Mouse (Mus musculus) heart, adult 2 months (tissue): ENCODE data around the gene Kxd1. TPM values are rescaled to one million over a fixed set of nuclear protein-coding genes. Genes with fewer than 3 reads are reported as not detected.

Source experiments
- DNase-seq, 2 experiments: peaks; one replicate each; pipeline ENCODE4 v3.0.0; 2021
- H3K27ac ChIP-seq: fragments of 200-600 bp; 2 replicates; pipeline ENCODE4 v1.8.1; 2022
- H3K27me3 ChIP-seq: fragments of 200-500 bp; 2 replicates; pipeline ENCODE4 v1.6.1; 2012; ENCODE audit warnings: mild to moderate bottlenecking, low read length, inconsistent platforms, mixed read lengths; ENCODE audit not compliant: control insufficient read depth, insufficient read depth
- H3K36me3 ChIP-seq: fragments of 200-500 bp; 2 replicates; pipeline ENCODE4 v1.6.1; 2012; ENCODE audit warnings: low read length, inconsistent platforms; ENCODE audit not compliant: control insufficient read depth, insufficient read depth
- H3K4me1 ChIP-seq: fragments of 200-500 bp; 2 replicates; pipeline ENCODE4 v1.6.1; 2011; ENCODE audit warnings: low read length; ENCODE audit not compliant: control insufficient read depth, insufficient read depth
- H3K4me3 ChIP-seq: fragments of 200-600 bp; 2 replicates; pipeline ENCODE4 v1.8.1; 2022
- H3K79me2 ChIP-seq: fragments of 200-500 bp; replicated peaks from 2 replicates; pipeline ENCODE4 v1.6.1; 2012; ENCODE audit warnings: mild to moderate bottlenecking, inconsistent platforms, low read length, moderate library complexity, mixed read lengths; ENCODE audit not compliant: control insufficient read depth, insufficient read depth
- H3K9ac ChIP-seq: fragments of 200-500 bp; 2 replicates; pipeline ENCODE4 v1.6.1; 2012; ENCODE audit warnings: low read depth, mild to moderate bottlenecking, control low read depth, inconsistent platforms, low read length, mixed read lengths
- CTCF ChIP-seq: fragments of 200-600 bp; IDR thresholded peaks from 2 replicates; pipeline ENCODE4 v1.8.1; 2022; ENCODE audit warnings: antibody characterized with exemption, mild to moderate bottlenecking, moderate library complexity
- EP300 ChIP-seq: fragments of 200-500 bp; IDR thresholded peaks from 2 replicates; pipeline ENCODE4 v1.6.1; 2011; ENCODE audit warnings: low read depth, low read length, control low read depth; ENCODE audit not compliant: insufficient read depth
- POLR2A ChIP-seq: fragments of 200-500 bp; IDR thresholded peaks from 2 replicates; pipeline ENCODE4 v1.6.1; 2011; ENCODE audit warnings: mild to moderate bottlenecking, low read depth, low read length, control low read depth; ENCODE audit not compliant: insufficient read depth
- WGBS: fragments of 180-500 bp; shearing (Covaris S2); methylation state at CpG from one replicate; pipeline ENCODE4 v1.1.7; 2018; 5-methylcytosine and 5-hydroxymethylcytosine counted together
- intact Hi-C: fragments of 180-260 bp; cut with DNase I; formaldehyde crosslinking; loops from one replicate; pipeline ENCODE4 v1.15.1; 2025
- polyA plus RNA-seq: library from polyadenylated mRNA; depleted of rRNA; stranded (reverse); fragments of >200 nt; gene quantifications from 2 replicates; pipeline ENCODE4 v1.2.3, GENCODE M21; 2012
- total RNA-seq, 2 experiments: library from RNA; stranded (reverse); gene quantifications; 2 replicates each; pipeline ENCODE4 v1.2.3; 2021

Kxd1 gene
- total and polyA plus RNA-seq, 3 experiments: 80.4 to 121 (median 99.4) TPM

GRCm38 (mm10) chr8:70504851-70505250, 22.9 kb downstream of the Kxd1 start:
- WGBS: 87% methylated on average over 3 of the region's 3 CpGs
- no peak overlapping the region; the same call in 1 of the 2 replicates for H3K27ac ChIP-seq

DNA sequence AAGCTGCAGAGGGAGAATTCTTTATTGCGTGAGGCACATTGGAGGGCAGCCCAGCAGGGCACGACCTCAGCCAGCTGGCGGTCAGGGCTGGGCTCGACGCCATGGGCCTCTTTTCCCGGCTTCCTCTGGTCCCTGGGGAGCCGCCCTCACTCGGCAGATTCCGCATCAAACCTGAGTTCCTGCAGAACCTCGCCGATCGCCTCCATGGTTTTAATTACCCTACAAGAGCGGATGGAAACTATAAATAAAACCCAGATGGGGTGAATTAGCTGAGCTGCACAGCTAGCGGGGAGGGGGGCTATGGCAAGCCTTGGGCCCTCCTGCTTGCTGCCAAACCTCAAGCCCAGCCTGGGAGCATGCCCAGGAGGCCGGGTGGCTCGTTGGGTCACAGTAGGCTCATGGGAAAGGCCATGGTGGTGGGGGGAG, 23.5 kb downstream of the Kxd1 start:
- WGBS: 17% methylated on average over 16 of the region's 16 CpGs
- DNase-seq: peak; percentile 79 to 82
- intact Hi-C loops: no loop called here
- Histone ChIP-seq H3K27me3 (peaks cover 1% of the 10 kb centered on the region; the same call in 1 of the 2 replicates), H3K4me1 (peaks cover 14% of the 10 kb centered on the region), H3K36me3 (peaks cover 2% of the 10 kb centered on the region; the same call in 1 of the 2 replicates), H3K79me2 (0 out of 2 replicates have a peak, but pooled peaks cover 1% of the 10 kb centered on the region), H3K4me3 (no peak overlapping the region), H3K27ac (peak overlapping the region; percentile 1; the same call in 1 of the 2 replicates), H3K9ac (no peak overlapping the region)
- TF ChIP-seq CTCF (no peak), POLR2A (no peak), EP300 (0 out of 2 replicates have a peak, but pooled peaks have one; percentile 22)

More at GRCm38 (mm10) chr8:70504851-70505250, 22.9 kb downstream of the Kxd1 start:
- no peak overlapping the region for H3K9ac ChIP-seq
- intact Hi-C loops: no loop called here
- TF ChIP-seq POLR2A (no peak), EP300 (0 out of 2 replicates have a peak, but pooled peaks have one; percentile 19), CTCF (peak; percentile 96)
- H3K4me1 ChIP-seq: peaks cover 15% of the 10 kb centered on the region
- peaks cover 2% of the 10 kb centered on the region; the same call in 1 of the 2 replicates for H3K36me3 ChIP-seq
- no peak overlapping the region for H3K4me3 ChIP-seq
- peak; percentile 59 to 73 for DNase-seq
- peaks cover 1% of the 10 kb centered on the region; the same call in 1 of the 2 replicates for H3K27me3 ChIP-seq
- peaks cover 3% of the 10 kb centered on the region for H3K79me2 ChIP-seq

DNA sequence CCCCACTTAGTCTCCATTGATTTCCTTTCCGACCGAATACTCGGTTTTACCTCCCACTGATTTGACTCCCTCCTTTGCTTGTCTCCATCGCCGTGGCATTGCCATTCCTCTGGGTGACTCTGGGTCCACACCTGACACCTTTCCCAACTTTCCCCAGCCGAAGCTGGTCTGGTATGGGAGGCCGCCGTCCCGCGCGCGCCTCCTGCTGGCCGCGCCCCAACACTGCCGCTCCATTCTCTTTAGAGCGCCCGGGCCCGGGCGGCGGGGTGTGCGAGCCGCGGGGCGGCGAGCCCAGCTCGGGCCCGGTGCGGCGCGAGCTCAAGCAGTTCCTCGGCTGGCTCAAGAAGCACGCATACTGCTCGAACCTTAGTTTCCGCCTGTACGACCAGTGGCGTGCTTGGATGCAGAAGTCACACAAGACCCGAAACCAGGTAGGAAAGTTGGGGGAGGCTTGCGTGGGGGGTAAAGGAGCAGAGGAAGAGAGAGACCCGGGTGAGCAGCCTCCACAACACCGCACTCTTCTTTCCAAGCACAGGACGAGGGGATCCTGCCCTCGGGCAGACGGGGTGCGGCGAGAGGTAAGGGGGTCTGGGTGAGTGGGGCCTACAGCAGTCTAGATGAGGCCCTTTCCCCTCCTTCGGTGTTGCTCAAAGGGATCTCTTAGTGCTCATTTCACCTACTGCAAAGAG, 24.6 kb downstream of the Kxd1 start:
- intact Hi-C loops: loop anchor here (1.0 to 2.0 kb wide), 3 partner anchors 26 to 120 kb away; partner anchors contain the start of genes Crtc1 and Klhl26
- no peak overlapping the region for H3K27ac ChIP-seq
- peaks cover 8% of the 10 kb centered on the region for H3K4me1 ChIP-seq
- WGBS: 22% methylated on average over 46 of the region's 46 CpGs
- peak; percentile 75 to 80 for DNase-seq
- H3K79me2 ChIP-seq: no peaks in the 10 kb centered on the region
- H3K9ac ChIP-seq: no peak overlapping the region
- no peaks in the 10 kb centered on the region for H3K36me3 ChIP-seq
- H3K4me3 ChIP-seq: no peak overlapping the region
- peaks cover 1% of the 10 kb centered on the region; the same call in 1 of the 2 replicates for H3K27me3 ChIP-seq
- TF ChIP-seq EP300 (no peak), POLR2A (no peak), CTCF (peak; percentile 89)

DNA sequence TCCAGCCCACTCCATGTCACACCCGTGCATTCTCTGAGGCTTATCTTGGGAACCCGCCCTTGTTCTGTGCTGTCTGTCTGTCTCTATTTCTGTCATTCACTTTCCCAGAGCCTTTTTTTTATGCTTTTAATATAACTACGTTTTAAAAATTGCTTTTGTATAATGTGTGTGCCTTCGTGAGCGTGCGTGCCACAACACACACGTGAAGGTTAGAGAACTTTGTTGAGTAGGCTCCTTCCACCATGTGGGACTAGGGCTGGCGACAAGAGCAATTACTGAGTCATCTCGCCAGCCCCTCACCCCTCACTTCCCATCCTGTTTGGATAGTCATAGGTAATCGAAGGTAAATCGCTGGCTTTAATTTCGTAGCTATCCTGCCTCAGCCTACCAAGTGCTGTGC, 25.2 kb downstream of the Kxd1 start:
- no peaks in the 10 kb centered on the region for H3K36me3 ChIP-seq
- H3K79me2 ChIP-seq: no peaks in the 10 kb centered on the region
- no peak overlapping the region for H3K4me3 ChIP-seq
- H3K4me1 ChIP-seq: peaks cover 8% of the 10 kb centered on the region
- H3K27ac ChIP-seq: no peak overlapping the region
- TF ChIP-seq POLR2A (no peak), EP300 (no peak), CTCF (no peak)
- H3K9ac ChIP-seq: no peak overlapping the region
- WGBS: 40% methylated on average over 12 of the region's 12 CpGs
- intact Hi-C loops: loop anchor here (2.0 kb wide), 2 partner anchors 26 to 64 kb away; partner anchors contain the start of genes Crtc1 and Klhl26
- peaks cover 1% of the 10 kb centered on the region; the same call in 1 of the 2 replicates for H3K27me3 ChIP-seq
- no peak for DNase-seq

DNA sequence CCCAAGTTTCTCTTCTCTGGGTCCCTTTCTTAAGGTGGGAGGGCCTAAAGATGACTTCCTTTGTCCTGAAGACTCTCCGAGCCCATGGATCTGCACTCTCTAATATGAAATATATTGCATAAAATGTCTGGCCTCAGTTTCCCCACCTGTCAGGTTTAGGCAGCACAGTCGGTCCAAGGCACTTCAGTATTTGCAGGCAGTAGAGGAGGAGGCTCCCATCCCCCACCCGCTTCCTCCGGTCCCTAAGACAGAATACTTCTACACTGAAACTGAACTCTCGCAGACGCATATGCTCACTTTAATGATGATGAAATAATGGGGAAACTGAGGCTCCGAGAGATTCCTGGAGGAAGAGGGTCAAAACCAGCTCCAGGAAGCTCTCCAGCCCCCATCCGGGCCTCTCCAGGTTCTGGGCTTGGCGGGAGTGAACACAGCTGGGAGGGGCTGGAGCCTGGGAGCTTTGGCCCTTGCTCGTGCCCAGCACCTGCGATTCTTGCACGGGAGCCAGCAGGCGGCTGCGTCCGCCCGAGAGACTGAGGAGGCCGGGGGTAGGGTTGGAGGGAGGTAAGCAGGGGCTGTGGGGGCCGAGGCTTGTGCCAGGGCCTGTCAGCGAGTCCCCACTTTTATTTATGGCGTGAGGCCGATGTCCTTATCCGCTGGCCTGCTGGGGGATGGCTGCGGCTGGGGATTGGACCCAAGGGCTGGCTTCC, 25.8 kb downstream of the Kxd1 start:
- Histone ChIP-seq H3K4me1 (peaks cover 8% of the 10 kb centered on the region), H3K27ac (no peak overlapping the region), H3K9ac (no peak overlapping the region), H3K36me3 (no peaks in the 10 kb centered on the region), H3K27me3 (peaks cover 1% of the 10 kb centered on the region; the same call in 1 of the 2 replicates), H3K79me2 (no peaks in the 10 kb centered on the region), H3K4me3 (no peak overlapping the region)
- TF ChIP-seq CTCF (no peak), POLR2A (no peak), EP300 (no peak)
- peak; percentile 71 for DNase-seq
- 15% methylated on average over 23 of the region's 23 CpGs for WGBS
- intact Hi-C loops: loop anchor here (2.0 kb wide), 2 partner anchors 25 to 63 kb away; partner anchors contain the start of genes Crtc1 and Klhl26
